Mouse (Mus musculus): ENCODE results near the gene Zfp574. TPM values are rescaled to one million over a fixed set of nuclear protein-coding genes. Genes with fewer than 3 reads are reported as not detected.

Zfp574 gene
- polyA plus RNA-seq, 1 experiment from 2014 or later, result 9.7 TPM

DNA sequence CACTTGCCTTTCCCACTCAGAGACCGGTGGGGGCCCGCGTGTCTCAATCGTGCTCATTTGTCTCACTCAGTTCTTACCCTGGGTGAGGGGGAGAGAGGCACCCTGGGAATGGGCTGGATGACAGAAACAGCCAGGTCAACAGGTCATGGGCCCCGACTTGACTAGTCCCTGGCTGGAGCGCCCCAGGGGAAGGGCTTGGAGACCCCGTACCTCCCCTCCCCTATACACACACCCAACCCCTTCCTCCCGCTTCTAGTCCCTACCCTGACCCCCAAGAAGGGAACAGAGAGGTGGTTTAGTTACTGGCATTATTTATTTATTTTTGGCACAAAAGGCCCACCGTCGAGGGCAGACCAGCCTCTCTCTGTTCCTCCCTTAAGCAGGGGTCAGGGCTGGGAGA, 16.2 kb downstream of the Zfp574 start:
- Histone ChIP-seq H3K9ac (peak overlapping the region; percentile 43), H3K27ac (no peak overlapping the region), H3K36me3 (peaks cover 11% of the 10 kb centered on the region), H3K4me2 (peak overlapping the region; percentile 26), H3K4me1 (replicated peaks) (peaks cover 36% of the 10 kb centered on the region), H3K27me3 (peaks cover 10% of the 10 kb centered on the region), H3K4me3 (replicated peaks) (no peak overlapping the region), H3K9me3 (replicated peaks) (no peaks in the 10 kb centered on the region)
- WGBS (ENCODE audit: insufficient replicate concordance), result 17% methylated on average over 10 of the region's 10 CpGs
- no peak for DNase-seq
- ATAC-seq (ENCODE audit: low read depth), result no peak

GRCm38 (mm10) chr7:25088968-25089367, 16.6 kb downstream of the Zfp574 start:
- Histone ChIP-seq H3K4me2 (peak overlapping the region; percentile 26), H3K27ac (no peak overlapping the region)

GRCm38 (mm10) chr7:25089875-25090274, 17.5 kb downstream of the Zfp574 start:
- no peak for DNase-seq
- peaks cover 22% of the 10 kb centered on the region for H3K4me1 ChIP-seq (replicated peaks)
- 42% methylated on average over 10 of the region's 10 CpGs for WGBS (ENCODE audit: insufficient replicate concordance)
- H3K4me3 ChIP-seq (replicated peaks), result no peak overlapping the region
- H3K27ac ChIP-seq, result no peak overlapping the region
- ATAC-seq (ENCODE audit: low read depth), result no peak
- H3K9ac ChIP-seq, result no peak overlapping the region
- H3K4me2 ChIP-seq, result no peak overlapping the region
- H3K36me3 ChIP-seq, result no peaks in the 10 kb centered on the region; the same call in none of the 2 replicates
- H3K27me3 ChIP-seq, result peaks cover 10% of the 10 kb centered on the region
- H3K9me3 ChIP-seq (replicated peaks), result no peaks in the 10 kb centered on the region

More at GRCm38 (mm10) chr7:25088968-25089367, 16.6 kb downstream of the Zfp574 start:
- peaks cover 7% of the 10 kb centered on the region for H3K36me3 ChIP-seq
- H3K4me3 ChIP-seq (replicated peaks), result no peak overlapping the region
- H3K4me1 ChIP-seq (replicated peaks), result peaks cover 31% of the 10 kb centered on the region
- whole genome bisulfite sequencing (ENCODE audit: insufficient replicate concordance), result 20% methylated on average over 11 of the region's 11 CpGs
- ATAC-seq (ENCODE audit: low read depth), result 0 out of 2 replicates have a peak, but pooled peaks have one; percentile 39
- H3K9ac ChIP-seq, result peak overlapping the region; percentile 43
- peaks cover 10% of the 10 kb centered on the region for H3K27me3 ChIP-seq
- no peaks in the 10 kb centered on the region for H3K9me3 ChIP-seq (replicated peaks)
- no peak for DNase-seq

DNA sequence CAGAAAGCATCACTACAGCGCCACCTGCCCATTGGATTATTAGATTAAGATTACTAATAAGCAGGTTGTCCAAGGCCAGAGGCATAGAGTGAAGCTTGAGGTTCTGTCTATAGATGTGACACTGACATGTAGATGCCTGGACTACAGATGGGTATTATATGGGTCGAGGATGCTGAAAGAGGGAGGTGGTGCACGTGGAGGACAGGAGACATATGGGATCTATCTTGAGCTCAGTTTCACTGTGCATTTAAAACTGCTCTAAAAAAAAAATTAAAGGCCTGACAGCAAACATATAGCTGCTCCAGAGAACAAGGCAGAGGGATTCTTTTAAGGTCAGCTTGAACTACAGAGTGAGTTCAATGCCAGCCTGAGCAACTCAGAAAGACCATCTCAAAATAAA, 25.8 kb downstream of the Zfp574 start:
- Histone ChIP-seq H3K27me3 (no peaks in the 10 kb centered on the region), H3K27ac (no peak overlapping the region), H3K4me2 (no peak overlapping the region), H3K9me3 (replicated peaks) (no peaks in the 10 kb centered on the region), H3K4me3 (replicated peaks) (no peak overlapping the region), H3K9ac (no peak overlapping the region), H3K36me3 (no peaks in the 10 kb centered on the region), H3K4me1 (replicated peaks) (no peaks in the 10 kb centered on the region)
- DNase-seq (no peak), ATAC-seq (ENCODE audit: low read depth) (no peak)
- WGBS (ENCODE audit: insufficient replicate concordance), result 62% methylated on average over 3 of the region's 3 CpGs

DNA sequence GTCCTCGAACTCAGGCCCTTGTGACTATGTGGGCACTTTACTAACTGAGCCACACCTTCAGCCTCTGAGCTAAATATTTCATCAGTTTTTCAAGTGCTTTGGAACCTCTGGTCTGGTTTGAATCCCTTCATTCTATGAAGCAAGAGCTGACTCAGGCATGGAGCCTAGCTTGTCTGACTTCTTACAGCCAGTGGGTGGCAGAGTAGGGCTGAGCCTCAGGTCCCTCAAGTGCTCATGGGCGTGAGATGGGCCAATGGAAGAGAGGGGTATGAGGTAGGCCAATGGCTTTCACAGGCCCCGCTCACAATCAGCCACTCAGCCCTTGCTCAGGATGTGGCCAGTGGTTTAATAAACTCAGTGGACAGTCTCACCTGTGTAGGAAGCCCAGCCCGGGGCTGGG, 27.2 kb downstream of the Zfp574 start:
- no peaks in the 10 kb centered on the region for H3K27me3 ChIP-seq
- 45% methylated on average over 4 of the region's 4 CpGs for WGBS (ENCODE audit: insufficient replicate concordance)
- H3K4me2 ChIP-seq, result no peak overlapping the region
- no peaks in the 10 kb centered on the region for H3K9me3 ChIP-seq (replicated peaks)
- DNase-seq (no peak), ATAC-seq (ENCODE audit: low read depth) (no peak)
- H3K27ac ChIP-seq, result no peak overlapping the region
- H3K36me3 ChIP-seq, result no peaks in the 10 kb centered on the region
- no peaks in the 10 kb centered on the region for H3K4me1 ChIP-seq (replicated peaks)
- H3K4me3 ChIP-seq (replicated peaks), result no peak overlapping the region
- H3K9ac ChIP-seq, result no peak overlapping the region

DNA sequence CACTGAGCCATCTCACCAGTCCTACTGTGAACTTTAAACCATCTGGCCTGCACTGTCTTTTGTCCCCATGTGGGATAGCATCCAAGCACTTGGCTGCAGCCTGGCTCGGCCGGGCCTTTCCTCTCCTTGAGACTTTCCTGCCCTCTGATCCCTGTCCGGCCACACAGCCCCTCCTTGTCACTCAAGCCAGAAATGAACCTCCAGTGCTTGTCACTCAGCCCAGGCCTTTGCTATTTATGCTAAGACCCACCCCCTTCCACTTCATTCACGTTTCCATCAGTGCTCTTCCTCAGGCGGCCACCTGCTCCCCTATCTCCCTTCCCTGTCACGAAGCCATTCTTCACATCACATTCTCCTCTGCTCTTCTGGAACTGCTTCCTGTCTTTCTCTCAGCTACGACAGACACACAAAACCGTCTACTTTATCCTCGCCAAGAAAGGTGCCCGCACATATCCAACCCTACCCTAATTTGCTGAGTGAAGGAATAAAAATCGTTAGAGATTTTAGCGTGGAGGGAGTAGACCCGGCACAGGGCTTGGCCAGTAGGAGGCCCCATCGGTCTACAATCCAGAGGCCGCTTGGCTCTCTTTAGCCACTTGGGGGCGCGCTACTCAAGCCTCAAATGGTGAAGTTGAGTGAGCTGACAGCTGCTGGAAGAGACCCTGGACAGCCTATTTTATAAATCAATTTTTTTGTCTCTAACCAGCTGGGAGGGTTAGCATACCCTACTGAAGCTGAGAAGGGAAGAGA, 33.2 kb downstream of the Zfp574 start:
- DNase-seq, result peak; percentile 59
- Histone ChIP-seq H3K27me3 (no peaks in the 10 kb centered on the region), H3K27ac (no peak overlapping the region), H3K4me2 (no peak overlapping the region), H3K9ac (no peak overlapping the region), H3K9me3 (replicated peaks) (no peaks in the 10 kb centered on the region), H3K36me3 (no peaks in the 10 kb centered on the region), H3K4me1 (replicated peaks) (peaks cover 6% of the 10 kb centered on the region; the same call in 1 of the 2 replicates), H3K4me3 (replicated peaks) (no peak overlapping the region)
- WGBS (ENCODE audit: insufficient replicate concordance), result 20% methylated on average over 17 of the region's 17 CpGs
- peak; percentile 31; the same call in 1 of the 2 replicates for ATAC-seq (ENCODE audit: low read depth)

- 43% methylated on average over 17 of the region's 17 CpGs for WGBS (ENCODE audit: insufficient replicate concordance)
- Histone ChIP-seq H3K9me3 (replicated peaks) (no peaks in the 10 kb centered on the region), H3K36me3 (no peaks in the 10 kb centered on the region), H3K4me1 (replicated peaks) (peaks cover 6% of the 10 kb centered on the region; the same call in 1 of the 2 replicates), H3K27me3 (no peaks in the 10 kb centered on the region), H3K27ac (no peak overlapping the region), H3K9ac (no peak overlapping the region), H3K4me2 (no peak overlapping the region), H3K4me3 (replicated peaks) (no peak overlapping the region)
- no peak for ATAC-seq (ENCODE audit: low read depth)
- DNase-seq, result no peak
Observed at GRCm38 (mm10) chr7:25106790-25107502, 34.6 kb downstream of the Zfp574 start.

DNA sequence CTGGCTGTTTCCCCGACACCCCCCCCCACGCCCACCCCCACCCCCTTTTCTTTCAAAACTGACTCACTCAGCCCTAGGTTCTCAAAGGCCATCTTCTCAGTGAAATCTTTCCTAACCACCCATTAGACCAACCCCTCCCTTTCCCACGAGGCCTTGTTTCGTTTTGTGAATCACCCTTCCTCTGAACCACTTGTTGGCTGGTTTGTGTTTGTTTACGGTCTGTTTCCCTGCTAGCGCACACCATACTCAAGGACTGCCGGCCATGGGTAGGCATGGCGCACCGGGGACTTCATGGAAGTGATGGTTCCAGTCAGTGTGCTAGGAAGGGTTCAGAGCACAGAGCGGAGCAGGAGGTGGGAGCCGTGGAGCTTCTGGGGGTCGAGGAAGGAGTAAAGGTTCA, 37.0 kb downstream of the Zfp574 start:
- 70% methylated on average over 12 of the region's 12 CpGs for WGBS (ENCODE audit: insufficient replicate concordance)
- DNase-seq (no peak), ATAC-seq (ENCODE audit: low read depth) (no peak)
- H3K27ac ChIP-seq, result no peak overlapping the region
- no peak overlapping the region for H3K4me3 ChIP-seq (replicated peaks)
- H3K4me1 ChIP-seq (replicated peaks), result peaks cover 6% of the 10 kb centered on the region; the same call in 1 of the 2 replicates
- H3K36me3 ChIP-seq, result no peaks in the 10 kb centered on the region
- H3K27me3 ChIP-seq, result 0 out of 2 replicates have a peak, but pooled peaks cover 4% of the 10 kb centered on the region
- H3K9me3 ChIP-seq (replicated peaks), result no peaks in the 10 kb centered on the region
- H3K9ac ChIP-seq, result no peak overlapping the region
- no peak overlapping the region for H3K4me2 ChIP-seq

- H3K27me3 ChIP-seq, result 0 out of 2 replicates have a peak, but pooled peaks cover 5% of the 10 kb centered on the region
- ATAC-seq (ENCODE audit: low read depth) (no peak), DNase-seq (no peak)
- H3K9me3 ChIP-seq (replicated peaks), result no peaks in the 10 kb centered on the region
- H3K4me2 ChIP-seq, result no peak overlapping the region
- no peak overlapping the region for H3K9ac ChIP-seq
- no peak overlapping the region for H3K27ac ChIP-seq
- H3K4me3 ChIP-seq (replicated peaks), result no peak overlapping the region
- H3K36me3 ChIP-seq, result no peaks in the 10 kb centered on the region
- WGBS (ENCODE audit: insufficient replicate concordance), result 76% methylated on average over 9 of the region's 9 CpGs
- peaks cover 6% of the 10 kb centered on the region; the same call in 1 of the 2 replicates for H3K4me1 ChIP-seq (replicated peaks)
Observed at GRCm38 (mm10) chr7:25110336-25110735, 38.0 kb downstream of the Zfp574 start.

- no peaks in the 10 kb centered on the region; the same call in 1 of the 2 replicates for H3K4me1 ChIP-seq (replicated peaks)
- H3K9me3 ChIP-seq (replicated peaks), result no peaks in the 10 kb centered on the region
- DNase-seq (no peak), ATAC-seq (ENCODE audit: low read depth) (no peak)
- H3K36me3 ChIP-seq, result no peaks in the 10 kb centered on the region
- H3K27me3 ChIP-seq, result 0 out of 2 replicates have a peak, but pooled peaks cover 7% of the 10 kb centered on the region
- no peak overlapping the region for H3K27ac ChIP-seq
- WGBS (ENCODE audit: insufficient replicate concordance), result 72% methylated on average over 17 of the region's 17 CpGs
- no peak overlapping the region for H3K4me3 ChIP-seq (replicated peaks)
- H3K4me2 ChIP-seq, result no peak overlapping the region
- H3K9ac ChIP-seq, result no peak overlapping the region
Observed at GRCm38 (mm10) chr7:25112178-25112955, 40.0 kb downstream of the Zfp574 start.
